Mouse (Mus musculus) gastrocnemius, adult 18-20 months (tissue): ENCODE measurements around the gene Bend6. TPM values are rescaled to one million over a fixed set of nuclear protein-coding genes. Genes with fewer than 3 reads are reported as not detected.
"Not testable (repeated sequence)": the region's sequence is repeated elsewhere in the genome, so short reads cannot be mapped to it uniquely, and the experiment has no call there.

Experiments used
- DNase-seq: peaks from one replicate; pipeline ENCODE4 v3.0.0; 2021; ENCODE audit warnings: low spot score
- total RNA-seq, 2 experiments: library from RNA; stranded (reverse); gene quantifications; 2 replicates each; pipeline ENCODE4 v1.2.3; 2021

The Bend6 gene
- total RNA-seq, 2 experiments from 2014 or later: 4.8 to 5.1 TPM

- DNase-seq: no peak
Observed at GRCm38 (mm10) chr1:33908191-33908962, 761 bp upstream of the Bend6 start, which contains the start of gene Dst. Dst (plus strand) TSS chr1:33908225.

GRCm38 (mm10) chr1:33906927-33907326, 689 bp downstream of the Bend6 start:
- DNase-seq: no peak

- DNase-seq: no peak
Observed at GRCm38 (mm10) chr1:33906216-33906615, 1.4 kb downstream of the Bend6 start.

DNA sequence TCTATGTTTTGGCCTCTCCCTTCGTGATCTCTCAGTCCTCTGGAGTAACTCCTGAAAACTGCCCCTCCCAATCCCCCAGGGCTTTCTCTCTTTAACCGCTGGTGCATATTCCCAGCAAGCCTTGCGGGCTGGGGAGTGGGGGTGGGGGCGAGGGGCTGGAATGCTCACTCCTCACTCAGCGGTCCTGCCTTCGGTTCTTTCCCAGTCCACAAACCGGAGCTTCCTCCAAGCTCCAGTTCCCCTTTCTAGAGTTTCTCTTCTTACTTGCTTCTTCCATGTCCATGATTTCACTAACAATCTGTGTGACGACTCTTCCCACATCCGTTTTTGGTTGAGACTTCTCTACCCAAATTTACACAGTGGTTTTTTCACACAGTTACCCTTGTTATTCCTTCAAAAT, 4.0 kb downstream of the Bend6 start:
- DNase-seq: peak; percentile 15

DNA sequence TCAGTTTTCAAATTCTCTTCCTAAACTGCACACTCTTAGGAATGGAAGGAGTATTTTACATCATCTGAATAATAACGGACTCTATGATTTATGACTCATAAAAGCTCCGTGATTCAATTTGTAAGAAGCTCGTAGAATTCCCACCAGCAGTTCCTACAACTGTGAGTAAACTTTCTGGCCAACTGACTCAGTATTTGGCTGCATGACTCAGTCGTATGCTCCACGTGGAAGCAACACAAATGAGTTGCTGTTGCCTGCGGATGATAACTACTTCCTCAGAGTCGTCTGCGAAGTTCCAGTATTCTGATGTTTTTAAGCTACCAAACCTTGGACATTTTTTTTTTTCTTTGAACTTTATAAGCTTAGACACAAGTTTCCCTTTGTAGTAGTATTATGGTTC, 7.4 kb downstream of the Bend6 start:
- no peak for DNase-seq

DNA sequence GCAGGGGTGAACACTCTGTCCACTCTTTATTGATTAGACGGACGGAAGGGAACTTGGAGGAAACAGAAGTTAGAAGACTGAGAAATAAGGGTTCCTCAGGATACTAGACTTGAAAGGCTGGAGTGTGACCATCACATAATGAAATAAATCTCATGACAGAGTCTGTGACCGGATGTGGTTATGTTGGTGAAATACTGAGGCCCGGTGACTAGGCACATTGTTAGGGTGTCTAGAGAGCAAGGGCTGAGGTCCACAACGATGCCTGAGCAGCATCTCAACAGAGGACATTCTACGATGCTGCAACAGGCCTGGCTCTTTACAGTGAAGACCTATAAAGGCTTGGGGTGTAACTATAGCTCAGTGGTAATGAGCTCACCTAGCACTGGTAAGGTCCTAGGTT, 9.2 kb downstream of the Bend6 start:
- no peak for DNase-seq

DNA sequence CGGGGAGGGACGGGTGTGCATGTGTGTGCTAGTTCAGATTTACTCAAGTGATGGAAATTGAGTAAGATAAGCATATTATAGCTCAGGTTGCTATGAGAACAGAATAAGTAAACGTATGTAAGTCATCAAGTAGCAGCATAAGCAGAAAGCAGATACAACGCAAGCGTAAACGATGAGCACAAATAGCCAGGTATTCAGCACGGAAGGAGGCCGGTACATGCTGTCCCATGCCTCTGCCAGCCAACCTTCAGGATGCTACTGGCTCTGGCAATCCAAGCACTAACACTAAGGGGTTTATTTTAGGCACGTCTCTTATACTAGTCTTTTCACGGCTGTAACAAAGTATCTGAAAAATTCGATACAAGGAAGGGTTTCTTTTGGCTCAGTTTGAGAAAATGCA, 10.2 kb downstream of the Bend6 start:
- no peak for DNase-seq

DNA sequence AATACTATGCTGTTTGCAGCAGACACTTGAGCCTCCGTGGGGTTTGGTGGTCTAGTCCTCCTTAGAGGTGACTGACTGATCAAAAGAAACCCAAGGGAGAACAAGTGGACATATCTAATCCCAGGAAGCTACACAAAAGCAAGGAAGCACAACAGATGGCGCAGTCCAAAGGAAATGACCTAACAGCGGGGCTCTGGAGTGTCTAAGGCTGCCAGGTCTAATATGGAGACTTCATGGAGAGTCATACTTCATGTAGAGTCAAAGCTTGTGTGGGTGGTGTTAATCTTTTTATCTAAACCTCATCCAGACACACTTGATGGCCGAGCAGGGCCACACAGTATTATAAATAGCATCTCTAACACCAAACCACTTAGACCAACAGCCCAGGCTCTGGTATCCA, 10.9 kb downstream of the Bend6 start:
- no peak for DNase-seq

DNA sequence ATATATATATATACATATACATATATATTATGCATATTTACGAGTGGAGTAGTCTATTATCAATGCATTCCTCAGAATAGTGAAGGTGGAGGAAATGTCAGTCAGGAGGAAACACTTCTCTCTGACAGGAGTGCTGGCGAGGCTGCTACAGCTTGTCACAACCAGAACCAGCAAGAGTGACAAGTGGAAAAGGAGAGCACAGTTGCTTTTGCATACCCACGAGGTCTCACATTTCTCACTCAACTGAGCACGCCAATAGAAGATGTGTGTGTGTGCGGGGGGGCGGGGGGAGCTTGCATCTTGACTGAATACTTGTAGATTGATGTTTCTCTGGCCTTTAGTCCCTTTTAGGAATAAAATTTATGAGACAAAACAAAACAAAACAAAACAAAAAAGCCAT, 11.5 kb downstream of the Bend6 start:
- DNase-seq: no peak

- peak; percentile 53 for DNase-seq
Observed at GRCm38 (mm10) chr1:33892784-33893183, 14.8 kb downstream of the Bend6 start.

- peak; percentile 24 for DNase-seq
Observed at GRCm38 (mm10) chr1:33883102-33883839, 24.3 kb downstream of the Bend6 start.

GRCm38 (mm10) chr1:33878170-33878569, 29.4 kb downstream of the Bend6 start:
- no peak for DNase-seq

DNA sequence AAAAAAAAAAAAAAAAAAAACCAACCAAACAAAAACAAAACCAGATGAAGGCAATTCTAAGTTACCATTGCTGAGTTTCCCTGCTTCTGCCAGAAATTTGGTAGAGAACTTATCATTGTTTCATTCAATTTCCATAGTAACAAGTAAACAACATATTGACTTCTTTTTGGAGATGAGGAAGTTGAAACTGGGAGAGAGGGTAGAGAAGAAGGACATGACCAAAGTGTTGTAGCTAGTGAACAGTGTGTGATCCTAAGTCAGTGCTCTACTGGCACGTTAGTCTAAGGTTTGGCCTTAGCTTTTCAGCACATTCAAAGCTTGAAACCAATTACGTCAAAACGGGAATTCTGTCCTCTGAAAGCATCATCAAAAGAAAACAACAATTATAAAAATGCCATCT, 31.2 kb downstream of the Bend6 start:
- no peak for DNase-seq

GRCm38 (mm10) chr1:33875691-33876090, 31.9 kb downstream of the Bend6 start:
- no peak for DNase-seq

DNA sequence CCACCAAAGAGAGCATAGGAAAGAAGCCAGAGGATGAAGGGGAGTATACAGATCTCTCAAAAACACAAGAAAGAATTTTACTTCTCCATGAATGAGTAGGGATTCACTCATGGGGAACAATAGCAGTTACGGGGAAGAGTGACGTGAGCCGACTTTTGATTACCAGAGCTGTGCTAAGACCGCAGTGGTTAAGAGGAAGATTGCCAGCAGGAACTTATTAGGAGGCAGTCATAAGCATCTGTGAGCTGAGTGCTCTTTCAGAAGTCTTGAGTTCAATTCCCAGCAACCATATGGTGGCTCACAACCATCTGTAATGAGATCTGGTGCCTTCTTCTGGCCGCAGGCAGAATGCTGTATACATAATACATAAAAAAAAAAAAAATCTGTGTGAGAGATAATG, 34.1 kb downstream of the Bend6 start:
- no peak for DNase-seq

DNA sequence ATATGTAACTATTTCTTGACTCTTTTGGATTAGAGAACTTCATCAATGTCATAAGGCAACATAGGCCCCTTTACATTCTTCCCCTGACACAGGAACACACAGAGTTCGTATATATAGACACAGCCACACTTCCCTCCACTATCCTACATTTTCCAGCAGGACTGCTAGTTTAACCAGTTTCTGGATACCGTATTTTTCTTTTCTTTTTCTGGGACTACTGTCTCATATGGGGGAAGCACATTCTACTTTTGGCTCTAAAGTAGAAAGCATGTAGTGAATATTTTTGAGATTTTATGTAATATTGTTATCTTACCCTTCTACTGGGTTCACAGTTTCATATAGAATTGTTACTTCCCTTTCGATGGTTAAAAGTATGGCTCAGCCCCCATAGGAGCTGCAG, 38.2 kb downstream of the Bend6 start:
- DNase-seq: no peak

- no peak for DNase-seq
Observed at GRCm38 (mm10) chr1:33869031-33869430, 38.6 kb downstream of the Bend6 start.

DNA sequence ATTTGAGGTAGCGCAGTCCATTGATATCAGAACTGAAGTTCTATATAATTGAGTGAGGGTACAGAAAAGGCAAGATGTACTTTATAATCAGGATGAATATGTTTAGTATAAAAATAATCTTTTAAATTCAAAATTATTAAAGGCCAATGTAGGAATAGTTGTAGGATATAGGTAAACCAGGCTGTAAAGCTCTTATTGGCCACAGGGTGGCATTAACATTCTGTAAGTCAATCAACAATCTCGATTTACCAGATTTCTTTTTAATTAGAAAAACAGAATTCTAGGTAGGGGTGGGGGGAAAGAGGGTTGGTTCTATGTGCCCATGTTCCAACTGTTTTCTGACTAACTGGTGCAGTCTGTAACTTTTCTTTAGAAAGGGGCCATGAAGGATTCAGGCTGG, 60.8 kb downstream of the Bend6 start:
- no peak for DNase-seq

GRCm38 (mm10) chr1:33843823-33844222, 63.8 kb downstream of the Bend6 start:
- DNase-seq: no peak

- DNase-seq: not testable (repeated sequence)
Observed at GRCm38 (mm10) chr1:33838952-33839351, 68.7 kb downstream of the Bend6 start.

- no peak for DNase-seq
Observed at GRCm38 (mm10) chr1:33830586-33830985, 77.0 kb downstream of the Bend6 start.

DNA sequence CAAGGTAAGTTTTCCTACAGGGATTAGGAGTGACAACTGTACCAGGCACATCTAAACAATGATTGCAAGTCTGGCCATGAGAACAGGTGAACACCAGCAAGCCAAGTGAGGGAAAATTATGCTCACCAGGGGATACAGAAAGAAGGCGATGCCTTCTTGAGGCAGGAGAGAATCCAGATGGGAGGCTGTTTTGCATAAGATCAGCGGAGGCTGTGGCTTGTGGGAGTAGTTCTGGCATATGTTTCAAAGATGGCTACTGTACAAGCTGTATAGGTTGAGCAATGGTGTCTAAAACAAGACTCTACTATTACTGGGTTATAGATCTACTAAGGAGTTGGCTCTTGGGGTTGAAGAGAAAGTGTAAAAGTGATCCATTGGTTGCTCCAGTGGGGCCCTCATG, 89.7 kb downstream of the Bend6 start:
- no peak for DNase-seq
